Mouse (Mus musculus) cerebellum, adult 2 months (tissue): ENCODE measurements around the gene Hs3st5. TPM values are rescaled to one million over a fixed set of nuclear protein-coding genes. Genes with fewer than 3 reads are reported as not detected.

ENCODE experiments used
- DNase-seq, 2 experiments: peaks; one replicate each; pipeline ENCODE4 v3.0.0; 2021
- H3K27ac ChIP-seq: fragments of 200-500 bp; 2 replicates; pipeline ENCODE4 v1.5.1; 2012; ENCODE audit warnings: low read length, control low read depth, inconsistent platforms; ENCODE audit not compliant: insufficient read depth
- H3K27me3 ChIP-seq: fragments of 200-500 bp; 2 replicates; pipeline ENCODE4 v1.6.1; 2012; ENCODE audit warnings: inconsistent platforms, mild to moderate bottlenecking, low read length, moderate library complexity; ENCODE audit not compliant: control insufficient read depth, insufficient read depth
- H3K4me1 ChIP-seq: fragments of 200-500 bp; 2 replicates; pipeline ENCODE4 v1.6.1; 2011; ENCODE audit warnings: low read length; ENCODE audit not compliant: control insufficient read depth, insufficient read depth
- H3K4me3 ChIP-seq: fragments of 200-500 bp; replicated peaks from 2 replicates; pipeline ENCODE3; 2011; ENCODE audit warnings: mild to moderate bottlenecking, low read depth, low read length, control low read depth; ENCODE audit not compliant: insufficient read depth
- CTCF ChIP-seq: fragments of 200-500 bp; IDR thresholded peaks from 2 replicates; pipeline ENCODE4 v1.5.1; 2011; ENCODE audit warnings: low read depth, mild to moderate bottlenecking, control low read depth, low read length, moderate library complexity, borderline replicate concordance; ENCODE audit not compliant: insufficient read depth
- POLR2A ChIP-seq: fragments of 200-500 bp; IDR thresholded peaks from 2 replicates; pipeline ENCODE4 v1.6.1; 2011; ENCODE audit warnings: low read length, control low read depth, borderline replicate concordance; ENCODE audit not compliant: insufficient read depth
- WGBS: fragments of 180-500 bp; shearing (Covaris S2); methylation state at CpG from one replicate; pipeline ENCODE4 v1.1.7; 2018; 5-methylcytosine and 5-hydroxymethylcytosine counted together
- polyA plus RNA-seq: library from polyadenylated mRNA; depleted of rRNA; stranded (reverse); fragments of >200 nt; gene quantifications from 2 replicates; pipeline ENCODE4 v1.2.3, GENCODE M21; 2012; rRNA removed

The Hs3st5 gene
- polyA plus RNA-seq = 7.1 and 8.1 TPM in 2 replicates

DNA sequence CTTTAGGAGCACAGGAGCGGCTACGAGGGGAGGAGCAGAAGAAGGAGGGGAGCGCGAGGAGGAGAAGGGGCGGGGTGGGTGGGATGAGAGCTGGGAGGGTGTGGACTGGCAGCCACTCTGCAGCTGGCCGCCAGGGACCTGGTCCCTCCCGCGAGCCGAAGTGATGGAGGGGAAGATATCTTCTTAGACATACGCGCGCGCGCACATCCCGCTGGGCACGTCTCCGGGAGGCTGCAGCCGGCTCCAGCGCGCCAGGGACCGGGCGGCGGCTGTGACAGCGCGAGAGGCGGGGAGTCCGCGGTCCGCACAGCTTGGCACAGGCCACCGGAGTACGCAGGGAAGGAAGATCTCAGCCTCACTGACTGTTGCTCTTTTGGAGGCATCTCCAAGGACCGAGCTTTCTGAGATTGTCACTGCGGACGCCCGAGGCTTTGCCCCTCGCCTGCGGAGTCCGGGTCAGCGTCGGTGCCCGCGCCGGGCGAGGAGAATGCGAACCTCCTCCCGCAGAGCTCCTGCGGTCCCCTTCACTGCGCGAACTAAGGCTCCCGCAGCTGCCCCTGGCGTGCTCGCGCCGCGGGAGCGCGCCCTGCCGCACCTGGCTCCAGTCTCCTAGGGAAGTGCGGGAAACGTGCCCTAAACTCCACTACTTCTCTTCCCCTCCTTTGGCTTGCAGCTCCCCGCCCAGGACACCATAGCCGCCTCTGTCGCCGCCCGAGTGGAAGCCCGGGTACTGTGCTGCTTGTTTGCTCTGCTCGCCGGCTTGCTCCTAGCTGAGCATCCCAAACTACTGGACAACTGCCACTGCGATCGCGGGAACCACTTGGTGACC, at the start of gene Hs3st5:
Hs3st5 (plus strand) TSS at position 88 of the 829 bp plus-strand sequence.
- Histone ChIP-seq H3K4me1 (0 out of 2 replicates have a peak, but pooled peaks cover 3% of the 10 kb centered on the region), H3K4me3 (peak within 1 kb of the TSS; percentile 70), H3K27ac (0 out of 2 replicates have a peak within 1 kb of the TSS, but pooled peaks have one; percentile 6), H3K27me3 (no peaks in the 10 kb centered on the region)
- under 1% methylated on average over 67 of the region's 71 CpGs for WGBS
- TF ChIP-seq POLR2A (no peak), CTCF (no peak)
- peak; percentile 72 to 78 for DNase-seq

DNA sequence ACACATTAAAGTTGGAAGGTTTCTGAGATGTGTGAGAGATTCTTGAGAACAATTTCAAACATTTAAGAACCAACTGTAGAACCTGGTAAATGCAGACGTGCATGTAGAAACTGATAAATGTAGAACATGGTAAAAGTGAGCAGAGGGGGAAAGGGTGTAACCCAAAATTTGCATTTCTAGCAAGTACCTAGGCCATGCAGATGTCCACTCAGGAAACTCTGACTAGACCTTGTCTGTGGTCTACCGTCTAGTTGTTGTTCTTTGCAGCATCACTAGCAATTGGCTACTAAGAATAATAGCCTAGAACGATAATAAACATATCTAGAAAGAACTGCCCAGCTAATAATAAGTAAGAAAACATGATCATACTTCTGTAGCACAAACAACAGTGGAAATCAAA, 38.0 kb upstream of the Hs3st5 start:
- WGBS = 97% methylated on average over 3 of the region's 3 CpGs
- DNase-seq = no peak
- Histone ChIP-seq H3K27ac (no peak overlapping the region), H3K4me3 (no peak overlapping the region), H3K4me1 (no peaks in the 10 kb centered on the region), H3K27me3 (no peaks in the 10 kb centered on the region)
- TF ChIP-seq CTCF = no peak
- no peak for TF ChIP-seq POLR2A

DNA sequence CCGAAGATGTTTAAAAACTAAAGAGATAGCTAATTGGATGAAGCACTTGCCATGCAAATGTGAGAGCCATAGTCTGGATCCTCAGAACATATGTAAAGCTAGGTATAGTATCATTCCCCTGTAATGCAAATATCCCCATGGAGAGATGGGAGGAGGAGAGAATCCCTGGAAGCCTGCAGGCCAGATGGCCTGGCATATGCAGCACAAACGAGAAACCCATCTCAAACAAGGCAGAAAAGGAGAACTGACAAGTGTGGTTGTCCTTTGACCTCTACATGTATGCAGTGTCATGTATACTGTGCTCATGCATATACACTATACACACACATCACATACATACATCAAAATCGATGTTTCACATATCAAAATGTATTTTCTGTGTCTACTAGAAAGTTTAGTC, 35.5 kb upstream of the Hs3st5 start:
- no peak overlapping the region for H3K27ac ChIP-seq
- H3K27me3 ChIP-seq = no peaks in the 10 kb centered on the region
- no peaks in the 10 kb centered on the region for H3K4me1 ChIP-seq
- TF ChIP-seq CTCF (no peak), POLR2A (no peak)
- DNase-seq = peak in 1 of 2 experiments; percentile 8
- no peak overlapping the region for H3K4me3 ChIP-seq
- 38% methylated on average over 3 of the region's 3 CpGs for WGBS

DNA sequence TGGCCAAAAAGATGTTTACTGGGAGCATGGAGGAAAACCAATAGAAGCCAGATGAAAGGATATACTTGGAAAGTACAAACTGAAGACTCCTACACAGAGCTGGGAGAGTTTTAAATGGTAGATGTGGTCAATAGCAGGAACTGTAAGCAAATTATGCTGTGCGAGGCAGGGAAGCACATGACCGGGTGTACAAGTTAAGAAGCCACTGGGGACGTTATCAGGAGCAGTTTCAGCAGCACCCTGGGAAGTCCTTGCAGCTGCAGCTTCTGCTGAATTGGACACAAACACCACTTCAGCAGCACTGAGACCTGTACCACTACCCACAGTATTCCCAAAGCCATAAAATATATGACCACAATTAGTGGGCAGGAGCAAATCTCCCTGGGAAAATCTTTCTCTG, 31.8 kb upstream of the Hs3st5 start:
- 71% methylated on average over 3 of the region's 3 CpGs for WGBS
- H3K4me3 ChIP-seq = no peak overlapping the region
- TF ChIP-seq CTCF = no peak
- no peak for TF ChIP-seq POLR2A
- H3K27me3 ChIP-seq = no peaks in the 10 kb centered on the region
- H3K4me1 ChIP-seq = no peaks in the 10 kb centered on the region
- DNase-seq = no peak
- H3K27ac ChIP-seq = no peak overlapping the region

DNA sequence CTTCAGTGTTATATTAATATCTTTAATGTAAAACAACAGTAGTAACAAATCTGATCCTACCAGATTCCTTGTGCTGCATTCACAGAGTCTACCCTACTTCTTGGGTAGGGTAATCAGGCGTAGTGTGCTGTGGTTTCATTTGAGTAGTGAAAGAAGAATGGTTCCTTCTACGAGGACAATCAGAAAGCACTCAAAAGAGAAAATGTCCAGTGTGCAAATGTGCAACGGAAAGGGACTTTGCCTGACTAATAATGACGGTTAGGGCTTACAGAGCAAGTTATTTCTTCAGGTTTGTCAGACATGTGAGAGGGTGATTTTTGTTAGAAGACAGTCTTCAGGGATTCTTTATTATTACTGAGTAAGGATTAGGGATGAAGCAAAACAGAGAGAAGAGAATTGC, 29.1 kb upstream of the Hs3st5 start:
- Histone ChIP-seq H3K27ac (no peak overlapping the region), H3K4me3 (no peak overlapping the region), H3K4me1 (no peaks in the 10 kb centered on the region), H3K27me3 (no peaks in the 10 kb centered on the region)
- TF ChIP-seq POLR2A (no peak), CTCF (no peak)
- WGBS = 90% methylated on average over 4 of the region's 4 CpGs
- DNase-seq = no peak

DNA sequence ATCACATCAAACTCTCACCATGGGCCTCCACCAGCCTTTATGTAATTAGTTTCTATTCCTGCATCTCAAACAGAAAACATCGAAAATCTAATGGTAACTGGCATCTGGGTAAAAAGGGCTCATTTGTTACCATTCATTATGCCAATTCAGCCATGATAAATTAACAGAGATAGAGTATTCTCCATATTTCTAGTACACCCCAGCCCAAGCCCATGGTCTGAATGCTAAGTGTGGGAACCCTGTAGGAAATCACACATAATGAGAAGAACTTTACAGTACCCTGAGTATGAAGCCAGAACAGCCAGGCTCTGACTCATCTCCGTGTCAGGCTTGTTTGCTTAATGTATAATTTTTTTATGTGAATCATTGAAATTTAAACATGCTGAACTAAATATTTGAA, 23.3 kb upstream of the Hs3st5 start:
- TF ChIP-seq CTCF (no peak), POLR2A (no peak)
- Histone ChIP-seq H3K27ac (no peak overlapping the region), H3K27me3 (no peaks in the 10 kb centered on the region), H3K4me3 (no peak overlapping the region), H3K4me1 (no peaks in the 10 kb centered on the region)
- WGBS = 44% methylated on average over 2 of the region's 2 CpGs
- no peak for DNase-seq

DNA sequence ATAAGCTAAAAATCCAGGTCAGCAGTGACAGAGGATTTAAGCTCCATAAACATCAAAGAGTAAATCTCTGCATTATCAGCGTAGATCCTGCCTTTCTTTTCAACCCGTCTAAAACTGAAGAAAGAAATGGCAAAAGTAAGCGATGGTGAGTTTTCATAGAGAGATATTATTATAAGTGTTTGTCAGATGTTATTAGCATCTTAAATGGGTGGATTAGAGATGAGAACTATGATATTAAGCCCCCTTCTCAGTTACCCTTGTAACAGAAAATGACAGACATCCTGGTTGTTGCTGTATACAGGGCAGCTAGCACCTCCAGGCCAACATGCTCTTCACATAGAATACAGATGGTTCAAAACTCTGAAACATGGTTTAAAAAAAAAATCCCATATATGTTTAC, 22.6 kb upstream of the Hs3st5 start:
- Histone ChIP-seq H3K27ac (no peak overlapping the region), H3K27me3 (no peaks in the 10 kb centered on the region), H3K4me1 (no peaks in the 10 kb centered on the region), H3K4me3 (no peak overlapping the region)
- WGBS = 89% methylated on average over 3 of the region's 3 CpGs
- TF ChIP-seq POLR2A (no peak), CTCF (no peak)
- DNase-seq = no peak

DNA sequence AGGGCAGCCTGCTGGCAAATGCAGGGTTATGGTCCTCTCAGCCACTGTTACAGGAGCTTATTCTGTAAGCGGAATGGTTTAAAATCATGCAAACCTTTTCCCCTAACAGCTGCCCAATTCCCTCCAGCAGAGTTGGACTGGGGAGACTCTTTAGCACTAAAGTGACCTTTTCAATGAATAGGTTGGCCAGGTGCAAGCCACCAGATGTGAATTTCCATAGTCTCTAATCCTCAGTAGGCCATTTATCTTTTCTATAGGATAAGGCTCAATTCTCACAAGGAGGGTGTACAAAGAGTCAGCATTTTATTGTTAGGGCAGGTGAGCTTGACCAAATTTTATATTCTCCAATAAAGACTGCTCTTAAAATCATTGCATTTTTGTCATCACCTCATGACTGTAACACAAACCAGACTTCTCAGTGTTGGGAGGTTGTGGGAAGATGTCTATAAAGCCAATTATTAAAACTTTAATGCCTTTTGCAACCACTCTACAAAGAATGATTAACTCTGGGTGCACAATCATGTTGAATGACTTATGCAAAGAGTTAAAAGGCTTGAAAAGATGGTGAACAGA, 21.8 kb upstream of the Hs3st5 start:
- Histone ChIP-seq H3K4me1 (no peaks in the 10 kb centered on the region), H3K4me3 (no peak overlapping the region), H3K27me3 (no peaks in the 10 kb centered on the region), H3K27ac (no peak overlapping the region)
- WGBS = 97% methylated on average over 1 of the region's 1 CpGs
- TF ChIP-seq CTCF (no peak), POLR2A (no peak)
- no peak for DNase-seq
